Mouse (Mus musculus) stomach, postnatal 0 days (tissue): Measurements from ENCODE around the gene Clcn1.

Source experiments
- CTCF ChIP-seq: IDR thresholded peaks from 2 replicates; pipeline ENCODE4 v1.5.1; 2016; ENCODE audit warnings: antibody characterized with exemption, low read depth, mild to moderate bottlenecking, moderate library complexity
- EP300 ChIP-seq: optimal IDR thresholded peaks from 2 replicates; pipeline ENCODE3; 2016; ENCODE audit warnings: antibody characterized with exemption

GRCm38 (mm10) chr6:42350021-42350967, 63.8 kb downstream of the Clcn1 start:
- TF ChIP-seq CTCF (no peak), EP300 (no peak)
